Mouse (Mus musculus) ES-E14 (cell line): ENCODE data around the gene Sel1l. TPM values are rescaled to one million over a fixed set of nuclear protein-coding genes. Genes with fewer than 3 reads are reported as not detected.
"Not testable (repeated sequence)": the region's sequence is repeated elsewhere in the genome, so short reads cannot be mapped to it uniquely, and the experiment has no call there.

Experiments used
- DNase-seq: peaks from one replicate; pipeline ENCODE4 v3.0.0-alpha.2; 2013; ENCODE audit warnings: low read depth, low spot score
- H3K27ac ChIP-seq: 2 replicates; pipeline ENCODE4 v1.5.1; 2012; ENCODE audit warnings: low read depth, mild to moderate bottlenecking, low read length, moderate library complexity, mixed read lengths; ENCODE audit not compliant: poor library complexity, insufficient read depth, severe bottlenecking
- H3K36me3 ChIP-seq: 2 replicates; pipeline ENCODE4 v1.6.1; 2012; ENCODE audit warnings: mild to moderate bottlenecking, low read length, moderate library complexity, mixed read lengths; ENCODE audit not compliant: control insufficient read depth, poor library complexity, insufficient read depth, severe bottlenecking
- H3K4me1 ChIP-seq, 2 experiments: fragments of 150-350 bp in 1 of 2; sonication (generic) in 1 of 2; 2 replicates each; pipeline ENCODE4 v1.6.1; 2012; ENCODE audit warnings: low read length in 2 of 2, mild to moderate bottlenecking in 1 of 2, mixed read lengths in 1 of 2; ENCODE audit not compliant: control insufficient read depth in 2 of 2, insufficient read depth in 2 of 2, poor library complexity in 1 of 2
- H3K4me3 ChIP-seq, 2 experiments: fragments of 150-350 bp in 1 of 2; sonication (generic) in 1 of 2; 2 replicates each; pipeline ENCODE4 v1.5.1; 2012; ENCODE audit warnings: low read length in 2 of 2, low read depth in 1 of 2, mild to moderate bottlenecking in 1 of 2, mixed read lengths in 1 of 2; ENCODE audit not compliant: insufficient read depth in 1 of 2, poor library complexity in 1 of 2, severe bottlenecking in 1 of 2
- H3K9ac ChIP-seq: 2 replicates; pipeline ENCODE4 v1.6.1; 2012; ENCODE audit warnings: low read depth, mild to moderate bottlenecking, low read length, mixed read lengths; ENCODE audit not compliant: poor library complexity, insufficient read depth, severe bottlenecking
- H3K9me3 ChIP-seq: fragments of 150-350 bp; sonication (generic); 2 replicates; pipeline ENCODE4 v1.6.1; 2012; ENCODE audit warnings: low read depth, mild to moderate bottlenecking, low read length; ENCODE audit not compliant: control insufficient read depth, insufficient read depth
- CHD2 ChIP-seq: IDR thresholded peaks from 2 replicates; pipeline ENCODE4 v1.6.1; 2014; ENCODE audit warnings: mild to moderate bottlenecking, low read depth, low read length, inconsistent platforms
- HCFC1 ChIP-seq: IDR thresholded peaks from 2 replicates; pipeline ENCODE4 v1.6.1; 2012; ENCODE audit warnings: low read length, inconsistent platforms, borderline replicate concordance; ENCODE audit not compliant: insufficient read depth
- MAFK ChIP-seq: IDR thresholded peaks from 2 replicates; pipeline ENCODE4 v1.6.1; 2014; ENCODE audit warnings: mild to moderate bottlenecking, low read depth, low read length, inconsistent platforms; ENCODE audit not compliant: insufficient read depth
- ZC3H11A ChIP-seq: IDR thresholded peaks from 2 replicates; pipeline ENCODE4 v1.6.1; 2012; ENCODE audit warnings: low read depth, mild to moderate bottlenecking, inconsistent platforms, low read length, borderline replicate concordance
- ZNF384 ChIP-seq: IDR thresholded peaks from 2 replicates; pipeline ENCODE4 v1.6.1; 2012; ENCODE audit warnings: low read depth, low read length, inconsistent platforms
- in situ Hi-C, 2 experiments: fragments of 600-800 bp; cut with MboI; formaldehyde crosslinking; loops; one replicate each; pipeline ENCODE4 v1.15.1; 2025; ENCODE audit warnings: low sequenced_read_pairs in 2 of 2, inconsistent platforms in 1 of 2; ENCODE audit not compliant: unreplicated experiment in 2 of 2
- total RNA-seq: library from RNA; depleted of rRNA; stranded (reverse); fragments of 300-350 nt; gene quantifications from 2 replicates; pipeline ENCODE4 v1.2.3, GENCODE M21; 2012

Sel1l gene
- total RNA-seq, 1 experiment = 64.6 TPM

GRCm38 (mm10) chr12:91789801-91790200 lies 59.2 kb downstream of the Sel1l start:
- H3K9me3 ChIP-seq = no peaks in the 10 kb centered on the region
- H3K9ac ChIP-seq = no peak overlapping the region
- in situ Hi-C loops = loop anchor here (5.0 to 25.0 kb wide), 3 partner anchors 148 to 378 kb away; no protein-coding TSS in a partner anchor
- no peaks in the 10 kb centered on the region for H3K36me3 ChIP-seq
- no peak overlapping the region for H3K4me3 ChIP-seq
- DNase-seq = no peak
- no peak overlapping the region for H3K27ac ChIP-seq
- TF ChIP-seq CHD2 (no peak), ZC3H11A (0 out of 2 replicates have a peak, but pooled peaks have one; percentile 47), MAFK (no peak)
- no peaks in the 10 kb centered on the region for H3K4me1 ChIP-seq

- in situ Hi-C loops = loop anchor here (25.0 kb wide), 2 partner anchors 151 to 376 kb away; no protein-coding TSS in a partner anchor
- not testable (repeated sequence) for DNase-seq, H3K27ac ChIP-seq, H3K36me3 ChIP-seq, H3K4me3 ChIP-seq, H3K4me1 ChIP-seq, H3K9me3 ChIP-seq, H3K9ac ChIP-seq
These were observed 60.5 kb downstream of the Sel1l start for GRCm38 (mm10) chr12:91788446-91788845.

- H3K27ac ChIP-seq = no peak within 1 kb of the TSS
- no peaks in the 10 kb centered on the region for H3K9me3 ChIP-seq
- no peak within 1 kb of the TSS for H3K4me3 ChIP-seq
- H3K9ac ChIP-seq = no peak within 1 kb of the TSS
- H3K36me3 ChIP-seq = no peaks in the 10 kb centered on the region
- no peak for DNase-seq
- in situ Hi-C loops = loop anchor here (25.0 kb wide), 2 partner anchors 151 to 376 kb away; no protein-coding TSS in a partner anchor
- H3K4me1 ChIP-seq = no peaks in the 10 kb centered on the region
- TF ChIP-seq MAFK = no peak
- TF ChIP-seq ZC3H11A = no peak
- no peak for TF ChIP-seq HCFC1
- TF ChIP-seq ZNF384 = no peak
- TF ChIP-seq CHD2 = no peak
These were observed 61.0 kb downstream of the Sel1l start, which contains the start of gene Ston2 for GRCm38 (mm10) chr12:91787959-91788437. Gene Ston2, minus strand, starts transcription at chr12:91788387.

- Histone ChIP-seq H3K4me3 (no peak overlapping the region; a peak in 1 of 4 replicates), H3K9me3 (no peaks in the 10 kb centered on the region), H3K36me3 (no peaks in the 10 kb centered on the region), H3K27ac (no peak overlapping the region), H3K4me1 (no peaks in the 10 kb centered on the region), H3K9ac (no peak overlapping the region)
- TF ChIP-seq ZNF384 = no peak
- no peak for TF ChIP-seq ZC3H11A
- TF ChIP-seq MAFK = no peak
- TF ChIP-seq HCFC1 = no peak
- no peak for TF ChIP-seq CHD2
- DNase-seq = no peak
- in situ Hi-C loops = loop anchor here (25.0 kb wide), 2 partner anchors 149 to 374 kb away; no protein-coding TSS in a partner anchor
These were observed 62.6 kb downstream of the Sel1l start for GRCm38 (mm10) chr12:91786355-91786754.

GRCm38 (mm10) chr12:91781432-91781831 lies 67.5 kb downstream of the Sel1l start:
- Histone ChIP-seq H3K36me3 (no peaks in the 10 kb centered on the region), H3K9me3 (no peaks in the 10 kb centered on the region), H3K4me3 (no peak overlapping the region), H3K27ac (no peak overlapping the region), H3K4me1 (no peaks in the 10 kb centered on the region), H3K9ac (no peak overlapping the region)
- no peak for DNase-seq
- in situ Hi-C loops = loop anchor here (25.0 kb wide), 2 partner anchors 144 to 369 kb away; no protein-coding TSS in a partner anchor
- TF ChIP-seq MAFK = peak; percentile 81
- no peak for TF ChIP-seq ZNF384
